Mouse (Mus musculus): Measurements from ENCODE around the gene Rragb. TPM values are rescaled to one million over a fixed set of nuclear protein-coding genes. Genes with fewer than 3 reads are reported as not detected.
"Not testable (repeated sequence)": the region's sequence is repeated elsewhere in the genome, so short reads cannot be mapped to it uniquely, and the experiment has no call there.

Rragb gene
- 0.75 TPM in 1 of 2 replicates, not detected in the other for polyA plus RNA-seq (2012; ENCODE audit: insufficient read depth, low replicate concordance)

DNA sequence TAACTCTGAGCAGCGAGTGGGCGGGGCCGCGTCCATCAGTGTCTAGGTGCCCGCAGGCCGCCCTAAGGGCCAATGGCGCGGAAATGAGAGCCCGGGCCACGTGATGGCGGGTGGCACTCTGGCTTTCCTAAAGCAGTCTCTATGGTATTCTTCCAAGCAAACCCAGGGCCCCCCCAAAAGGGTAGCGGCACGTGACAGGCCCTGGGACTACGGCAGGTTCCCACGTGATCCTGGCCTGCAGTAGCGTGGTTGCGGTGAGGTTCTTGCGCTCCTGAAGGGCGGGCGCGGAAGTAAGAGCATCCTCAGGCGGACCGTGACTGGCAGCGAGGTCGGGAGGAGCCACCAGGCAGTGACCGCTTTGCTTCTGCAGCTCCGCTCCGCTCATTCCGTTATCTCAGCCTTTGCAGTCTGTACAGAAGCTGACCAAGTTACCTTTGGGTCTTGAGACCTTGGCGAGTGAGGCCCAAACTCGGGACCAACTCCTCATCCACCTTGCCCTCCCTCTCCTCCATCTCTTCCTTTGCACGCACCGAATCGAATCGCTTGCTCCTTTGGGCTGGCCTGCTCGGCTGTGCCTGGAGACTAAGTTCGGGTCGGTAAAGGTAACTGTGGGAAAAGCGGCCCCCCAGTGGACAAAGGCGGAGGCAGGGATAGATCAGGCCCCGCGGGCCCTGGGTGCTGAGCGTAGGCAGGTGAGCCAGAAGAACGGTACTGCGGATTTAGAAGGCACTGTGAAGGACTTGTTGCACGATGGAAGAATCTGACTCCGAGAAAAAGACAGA lies at the start of gene Rragb:
TSS of gene Rragb (plus strand) at position 248 of the 782 bp plus-strand sequence.
- Histone ChIP-seq H3K4me3 (replicated peaks) (peak within 1 kb of the TSS; percentile 93), H3K4me1 (peaks cover 9% of the 10 kb centered on the region), H3K36me3 (replicated peaks; ENCODE audit: low read length) (no peaks in the 10 kb centered on the region), H3K9me3 (no peaks in the 10 kb centered on the region), H3K27me3 (replicated peaks) (peaks cover 16% of the 10 kb centered on the region)
- no peak for TF ChIP-seq FLI1 (IDR thresholded peaks at IDR 0.05; ENCODE audit: low read length)
- no peak for TF ChIP-seq GATA1 (IDR thresholded peaks at IDR 0.05; ENCODE audit: borderline replicate concordance, low read length)

DNA sequence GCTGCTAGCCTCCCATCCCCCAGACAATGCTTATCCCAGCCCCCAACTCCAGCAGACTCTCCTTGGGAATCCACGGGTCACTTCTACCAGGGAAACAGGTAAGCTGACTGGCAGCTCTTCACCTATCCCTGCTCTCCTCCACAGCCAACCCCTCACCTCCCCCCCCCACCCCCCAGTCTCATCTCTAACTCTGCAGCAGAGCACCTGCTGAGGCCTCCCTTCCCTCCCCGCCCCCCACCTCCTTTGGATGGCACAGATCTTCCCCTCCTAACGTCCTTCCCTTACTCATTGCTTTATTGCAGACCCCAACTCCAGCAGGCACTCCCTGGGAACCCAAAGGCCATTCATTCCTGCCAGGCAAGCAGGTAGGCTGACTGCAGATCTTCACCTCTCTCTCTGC lies 21.3 kb upstream of the Rragb start, which contains the start of gene Foxr2:
TSS of gene Foxr2 (plus strand) at position 301 of the 400 bp plus-strand sequence.
- TF ChIP-seq GATA1 (IDR thresholded peaks at IDR 0.05; ENCODE audit: borderline replicate concordance, low read length) (no peak), FLI1 (IDR thresholded peaks at IDR 0.05; ENCODE audit: low read length) (no peak)
- Histone ChIP-seq H3K36me3 (replicated peaks; ENCODE audit: low read length) (no peaks in the 10 kb centered on the region), H3K4me1 (no peaks in the 10 kb centered on the region), H3K27me3 (replicated peaks) (peaks cover 16% of the 10 kb centered on the region), H3K9me3 (no peaks in the 10 kb centered on the region), H3K4me3 (replicated peaks) (no peak within 1 kb of the TSS)

DNA sequence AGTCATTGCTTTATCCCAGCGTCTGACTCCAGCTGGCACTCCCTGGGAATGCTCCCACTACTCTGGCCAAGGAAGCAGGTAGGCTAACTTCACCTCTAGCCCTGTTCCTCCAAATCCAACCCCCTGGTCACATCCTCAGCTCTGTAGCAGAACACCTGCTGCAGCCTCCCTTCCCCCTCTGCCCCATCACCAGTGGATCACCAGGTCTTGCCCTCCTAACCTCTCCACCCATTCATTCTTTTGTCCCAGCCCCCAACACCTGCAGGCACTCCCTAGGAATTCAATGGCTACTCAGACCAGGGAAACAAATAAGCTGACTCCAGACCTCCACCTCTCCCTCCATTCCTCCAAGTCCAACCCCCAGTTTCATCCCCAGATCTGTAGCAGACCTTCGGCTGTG lies 20.8 kb upstream of the Rragb start:
- no peak overlapping the region for H3K4me3 ChIP-seq (replicated peaks)
- TF ChIP-seq GATA1 (IDR thresholded peaks at IDR 0.05; ENCODE audit: borderline replicate concordance, low read length), result no peak
- no peak for TF ChIP-seq FLI1 (IDR thresholded peaks at IDR 0.05; ENCODE audit: low read length)

DNA sequence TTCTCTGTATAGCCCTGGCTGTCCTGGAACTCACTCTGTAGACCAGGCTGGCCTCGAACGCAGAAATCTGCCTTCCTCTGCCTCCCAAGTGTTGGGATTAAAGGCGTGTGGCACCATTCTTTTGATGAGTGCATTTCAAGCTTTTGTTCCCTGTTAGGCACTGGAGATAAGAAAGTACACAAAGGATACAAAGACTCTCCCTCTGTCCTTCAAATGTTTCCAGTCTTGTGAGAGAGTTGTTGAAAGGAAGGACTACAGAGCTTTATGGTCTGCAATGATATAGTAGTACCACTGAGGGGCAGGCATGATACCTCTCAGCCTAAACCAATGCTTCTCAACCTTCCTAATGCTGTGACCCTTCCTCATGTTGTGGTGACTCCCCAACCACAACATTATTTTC lies 2.9 kb downstream of the Rragb start:
- Histone ChIP-seq H3K27me3 (replicated peaks) (peaks cover 13% of the 10 kb centered on the region), H3K4me3 (replicated peaks) (no peak overlapping the region), H3K36me3 (replicated peaks; ENCODE audit: low read length) (no peaks in the 10 kb centered on the region), H3K4me1 (peaks cover 9% of the 10 kb centered on the region), H3K9me3 (no peaks in the 10 kb centered on the region)
- TF ChIP-seq FLI1 (IDR thresholded peaks at IDR 0.05; ENCODE audit: low read length), result no peak
- no peak for TF ChIP-seq GATA1 (IDR thresholded peaks at IDR 0.05; ENCODE audit: borderline replicate concordance, low read length)

More for the DNA sequence above, 20.8 kb upstream of the Rragb start:
- peaks cover 16% of the 10 kb centered on the region for H3K27me3 ChIP-seq (replicated peaks)
- H3K36me3 ChIP-seq (replicated peaks; ENCODE audit: low read length), result no peaks in the 10 kb centered on the region
- H3K9me3 ChIP-seq, result no peaks in the 10 kb centered on the region
- H3K4me1 ChIP-seq, result no peaks in the 10 kb centered on the region

DNA sequence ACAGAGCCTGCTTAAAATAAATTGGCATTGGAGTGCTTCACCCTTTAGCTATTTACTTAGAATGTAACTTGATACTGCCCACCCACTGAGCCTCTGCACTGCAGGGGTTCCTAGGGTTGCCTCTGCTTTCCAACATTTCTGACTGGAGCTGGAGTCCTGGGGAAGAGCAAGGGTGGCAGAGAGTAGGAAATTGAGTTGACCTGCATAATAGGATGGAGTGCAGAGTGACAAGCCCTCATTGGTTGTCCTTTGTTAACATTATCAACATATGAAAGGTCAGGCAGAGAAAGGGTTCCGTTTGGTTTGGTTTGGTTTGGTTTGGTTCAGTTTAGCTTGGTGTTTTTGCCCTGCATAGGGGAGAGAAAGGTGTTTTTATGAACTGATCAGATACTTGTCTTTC lies 12.0 kb downstream of the Rragb start:
- Histone ChIP-seq H3K4me3 (replicated peaks) (no peak overlapping the region), H3K4me1 (peaks cover 4% of the 10 kb centered on the region; the same call in 1 of the 2 replicates), H3K9me3 (no peaks in the 10 kb centered on the region), H3K36me3 (replicated peaks; ENCODE audit: low read length) (no peaks in the 10 kb centered on the region), H3K27me3 (replicated peaks) (no peaks in the 10 kb centered on the region)
- TF ChIP-seq FLI1 (IDR thresholded peaks at IDR 0.05; ENCODE audit: low read length) (no peak), GATA1 (IDR thresholded peaks at IDR 0.05; ENCODE audit: borderline replicate concordance, low read length) (no peak)

DNA sequence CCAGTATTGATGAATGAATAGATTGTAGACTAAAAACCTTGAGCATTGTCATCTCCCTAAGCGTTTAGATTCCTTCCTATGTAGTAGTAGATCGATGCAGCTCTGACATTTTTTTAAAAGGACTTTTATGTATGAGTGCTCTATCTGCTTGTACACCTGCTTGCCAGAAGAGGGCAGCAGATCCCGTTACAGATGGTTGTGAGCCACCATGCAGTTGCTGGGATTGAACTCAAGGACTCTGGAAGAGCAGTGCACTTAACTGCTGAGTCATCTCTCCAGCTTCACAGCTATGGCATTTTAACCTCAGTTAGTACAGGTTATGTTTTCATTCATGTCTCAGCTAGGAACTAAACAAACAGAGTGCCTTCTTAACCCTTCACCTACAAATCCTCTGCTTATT lies 15.5 kb downstream of the Rragb start:
- no peaks in the 10 kb centered on the region for H3K9me3 ChIP-seq
- H3K4me3 ChIP-seq (replicated peaks), result no peak overlapping the region
- H3K4me1 ChIP-seq, result peaks cover 12% of the 10 kb centered on the region; the same call in 1 of the 2 replicates
- TF ChIP-seq FLI1 (IDR thresholded peaks at IDR 0.05; ENCODE audit: low read length) (no peak), GATA1 (IDR thresholded peaks at IDR 0.05; ENCODE audit: borderline replicate concordance, low read length) (no peak)
- H3K36me3 ChIP-seq (replicated peaks; ENCODE audit: low read length), result no peaks in the 10 kb centered on the region
- no peaks in the 10 kb centered on the region for H3K27me3 ChIP-seq (replicated peaks)

DNA sequence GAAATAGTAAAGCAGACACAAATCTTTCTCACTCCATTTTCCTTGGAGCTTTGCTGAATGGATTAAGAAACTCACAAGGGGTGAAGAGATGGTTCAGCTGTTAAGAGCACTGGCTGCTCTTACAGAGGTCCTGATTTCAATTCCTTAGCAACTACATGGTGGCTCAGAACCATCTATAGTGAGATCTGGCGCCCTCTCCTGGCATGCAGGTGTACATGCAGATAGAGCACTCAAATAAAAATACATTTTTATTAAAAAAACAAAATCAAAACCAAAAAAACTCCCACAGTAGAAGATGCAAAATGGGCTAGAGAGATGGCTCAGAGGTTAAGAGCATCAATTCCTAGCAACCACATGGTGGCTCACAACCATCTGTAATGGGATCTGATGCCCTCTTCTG lies 35.0 kb downstream of the Rragb start:
- H3K4me1 ChIP-seq, result no peaks in the 10 kb centered on the region
- no peak overlapping the region for H3K4me3 ChIP-seq (replicated peaks)
- no peaks in the 10 kb centered on the region for H3K36me3 ChIP-seq (replicated peaks; ENCODE audit: low read length)
- no peaks in the 10 kb centered on the region for H3K27me3 ChIP-seq (replicated peaks)
- no peaks in the 10 kb centered on the region for H3K9me3 ChIP-seq
- TF ChIP-seq GATA1 (IDR thresholded peaks at IDR 0.05; ENCODE audit: borderline replicate concordance, low read length), result no peak

DNA sequence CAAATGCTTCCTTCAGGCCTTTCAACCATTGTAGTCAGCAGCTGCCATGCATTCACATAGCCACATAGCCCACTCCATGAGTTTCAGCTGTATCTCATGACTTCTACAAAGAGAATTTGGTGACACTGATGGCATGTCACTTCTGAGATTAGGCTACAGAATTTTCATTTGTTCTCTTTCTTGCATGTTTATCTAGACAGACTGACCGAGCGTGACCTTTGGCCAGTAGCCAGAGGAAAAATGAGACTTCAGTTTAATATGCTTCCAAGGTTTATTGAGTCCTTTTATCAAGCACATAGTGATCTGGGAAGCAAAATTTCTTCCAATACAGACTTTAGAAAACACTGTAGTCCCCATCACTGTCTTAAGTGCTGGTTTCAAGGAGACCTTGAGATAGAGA lies 42.4 kb downstream of the Rragb start:
- H3K4me1 ChIP-seq, result no peaks in the 10 kb centered on the region
- TF ChIP-seq GATA1 (IDR thresholded peaks at IDR 0.05; ENCODE audit: borderline replicate concordance, low read length) (no peak), FLI1 (IDR thresholded peaks at IDR 0.05; ENCODE audit: low read length) (no peak)

DNA sequence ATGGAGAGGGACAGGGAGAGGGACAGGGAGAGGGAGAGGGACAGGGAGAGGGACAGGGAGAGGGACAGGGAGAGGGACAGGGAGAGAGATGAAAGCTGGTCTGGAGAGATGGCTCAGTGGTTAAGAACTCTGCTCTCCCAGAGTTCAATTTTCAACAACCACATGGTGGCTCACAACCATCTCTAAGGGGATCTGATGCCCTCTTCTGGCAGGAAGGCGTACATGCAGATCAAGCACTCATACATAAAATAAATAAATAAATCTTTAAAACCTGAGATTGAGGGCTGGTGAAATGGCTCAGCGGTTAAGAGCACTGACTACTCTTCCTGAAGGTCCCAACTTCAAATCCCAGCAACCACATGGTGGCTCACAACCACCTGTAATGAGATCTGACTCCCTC lies 59.4 kb downstream of the Rragb start:
- not testable (repeated sequence) for H3K4me1 ChIP-seq; H3K9me3 ChIP-seq; H3K4me3 ChIP-seq (replicated peaks); H3K27me3 ChIP-seq (replicated peaks); H3K36me3 ChIP-seq (replicated peaks; ENCODE audit: low read length)

More for the DNA sequence above, 42.4 kb downstream of the Rragb start:
- H3K27me3 ChIP-seq (replicated peaks), result peaks cover 2% of the 10 kb centered on the region
- H3K36me3 ChIP-seq (replicated peaks; ENCODE audit: low read length), result no peaks in the 10 kb centered on the region
- no peaks in the 10 kb centered on the region for H3K9me3 ChIP-seq
- H3K4me3 ChIP-seq (replicated peaks), result no peak overlapping the region

DNA sequence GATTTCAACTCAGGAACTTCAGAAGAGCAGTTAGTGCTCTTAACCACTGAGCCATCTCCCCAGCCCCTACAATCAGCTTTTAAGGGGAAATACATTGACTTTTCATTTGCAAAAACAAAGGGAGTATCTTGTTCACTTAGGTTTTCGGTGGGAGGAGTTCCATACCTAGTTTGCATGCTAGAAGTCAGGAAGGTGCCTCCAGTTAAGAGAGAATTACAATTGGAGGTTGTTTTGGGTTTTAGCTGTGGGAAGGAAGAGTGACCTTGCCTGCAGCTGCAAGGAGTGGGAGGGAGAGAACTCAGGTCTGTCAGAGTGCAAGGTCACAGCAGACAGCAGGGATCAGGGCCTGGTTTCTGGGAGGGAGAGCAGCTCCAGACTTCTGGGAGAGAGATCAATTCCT lies 71.3 kb downstream of the Rragb start:
- TF ChIP-seq FLI1 (IDR thresholded peaks at IDR 0.05; ENCODE audit: low read length), result no peak
- TF ChIP-seq GATA1 (IDR thresholded peaks at IDR 0.05; ENCODE audit: borderline replicate concordance, low read length), result no peak
- no peak overlapping the region for H3K4me3 ChIP-seq (replicated peaks)
- H3K9me3 ChIP-seq, result no peaks in the 10 kb centered on the region
- H3K27me3 ChIP-seq (replicated peaks), result no peaks in the 10 kb centered on the region
- no peaks in the 10 kb centered on the region for H3K4me1 ChIP-seq
- no peaks in the 10 kb centered on the region for H3K36me3 ChIP-seq (replicated peaks; ENCODE audit: low read length)

Other genes starting within 250 kb of the Rragb start
- gene Usp51, start 133.5 kb upstream of the Rragb start, polyA plus RNA-seq (2012; ENCODE audit: insufficient read depth, low replicate concordance), result 0.10 TPM in 1 of 2 replicates, not detected in the other
- not detected in 2 replicates for gene Mageh1, start 102.4 kb upstream of the Rragb start, polyA plus RNA-seq (2012; ENCODE audit: insufficient read depth, low replicate concordance)
- not detected in 2 replicates for gene Foxr2, start 21.2 kb upstream of the Rragb start, polyA plus RNA-seq (2012; ENCODE audit: insufficient read depth, low replicate concordance)
- 0.34 and 6.1 TPM in 2 replicates for gene Klf8, start 97.5 kb downstream of the Rragb start, polyA plus RNA-seq (2012; ENCODE audit: insufficient read depth, low replicate concordance)

Measured in megakaryocyte, embryonic 14.5 days (primary cell).